Mouse (Mus musculus): ENCODE measurements around the gene Plxnc1.

DNA sequence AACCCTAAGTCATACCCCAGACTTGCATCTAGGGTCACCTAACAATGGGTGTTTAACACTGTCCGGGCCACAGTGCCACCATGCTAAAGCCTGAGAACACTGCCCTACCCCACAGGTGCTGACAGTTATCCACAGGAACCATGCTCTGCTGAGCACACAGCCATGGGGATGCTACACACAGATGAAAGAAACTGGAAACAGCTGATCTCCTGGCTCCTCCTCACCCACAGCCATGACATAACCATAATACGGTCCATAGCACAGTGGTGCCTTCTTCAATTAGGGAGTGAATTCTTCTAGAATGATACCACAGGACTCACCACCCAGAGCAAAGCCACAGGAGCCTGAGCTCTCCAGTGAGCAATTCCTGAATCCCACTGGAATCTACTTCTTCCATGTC is 118.7 kb downstream of the Plxnc1 start:
- no peak for TF ChIP-seq CTCF (conservative IDR thresholded peaks at IDR 0.05; ENCODE audit: low read length)
- TF ChIP-seq NANOG (IDR thresholded peaks at IDR 0.05; ENCODE audit: borderline replicate concordance, low read length) = no peak

Data from E14TG2a.4 (cell line).